Mouse (Mus musculus) embryonic facial prominence, embryonic 14.5 days (tissue): Measurements from ENCODE around the gene Lmf1. TPM values are rescaled to one million over a fixed set of nuclear protein-coding genes. Genes with fewer than 3 reads are reported as not detected.

Experiments used
- ATAC-seq: fragments of 200-750 bp; cut with Nextera tagmentation; 2 replicates; pipeline ENCODE4 v1.8.0; 2017; ENCODE audit warnings: low read depth, moderate number of reproducible peaks, moderate TSS enrichment
- DNase-seq: peaks from one replicate; pipeline ENCODE4 v3.0.0-alpha.2; 2015; ENCODE audit warnings: low spot score
- H3K27ac ChIP-seq: fragments of 300-500 bp; sonication (generic); replicated peaks from 2 replicates; pipeline ENCODE4 v1.5.1; 2014; ENCODE audit warnings: low read depth, mild to moderate bottlenecking, low read length, moderate library complexity
- H3K27me3 ChIP-seq: fragments of 300-500 bp; sonication (generic); replicated peaks from 2 replicates; pipeline ENCODE4 v1.6.1; 2014; ENCODE audit warnings: low read length; ENCODE audit not compliant: control insufficient read depth, insufficient read depth
- H3K36me3 ChIP-seq: fragments of 300-500 bp; sonication (generic); 2 replicates; pipeline ENCODE4 v1.6.1; 2014; ENCODE audit warnings: low read length, mixed read lengths; ENCODE audit not compliant: control insufficient read depth, insufficient read depth
- H3K4me1 ChIP-seq: fragments of 300-500 bp; sonication (generic); 2 replicates; pipeline ENCODE4 v1.6.1; 2014; ENCODE audit warnings: antibody characterized with exemption, low read length; ENCODE audit not compliant: control insufficient read depth, insufficient read depth
- H3K4me2 ChIP-seq: fragments of 300-500 bp; sonication (generic); 2 replicates; pipeline ENCODE4 v1.6.1; 2014; ENCODE audit warnings: low read depth, mild to moderate bottlenecking, low read length, moderate library complexity, mixed read lengths
- H3K4me3 ChIP-seq: fragments of 300-500 bp; sonication (generic); 2 replicates; pipeline ENCODE4 v1.5.1; 2014; ENCODE audit warnings: low read depth, mild to moderate bottlenecking, low read length
- H3K9ac ChIP-seq: fragments of 300-500 bp; sonication (generic); 2 replicates; pipeline ENCODE4 v1.6.1; 2014; ENCODE audit warnings: low read depth, mild to moderate bottlenecking, low read length, moderate library complexity, mixed read lengths
- H3K9me3 ChIP-seq: fragments of 300-500 bp; sonication (generic); 2 replicates; pipeline ENCODE4 v1.6.1; 2016; ENCODE audit warnings: low read length; ENCODE audit not compliant: control insufficient read depth
- WGBS: fragments of 180-500 bp; shearing (Covaris S2); extraction: QIAGEN DNeasy Blood & Tissue Kit; methylation state at CpG from one replicate; pipeline ENCODE4 v1.1.7; 2014; 5-methylcytosine and 5-hydroxymethylcytosine counted together
- polyA plus RNA-seq: library from polyadenylated mRNA; unstranded; fragments of >200 nt; fragmentation: Nextera tagmentation; extraction: Ambion mirVana; gene quantifications from 2 replicates; pipeline ENCODE4 v1.2.1, GENCODE M21; 2014

The Lmf1 gene
- polyA plus RNA-seq, 1 experiment from 2014 or later: 27.3 TPM

DNA sequence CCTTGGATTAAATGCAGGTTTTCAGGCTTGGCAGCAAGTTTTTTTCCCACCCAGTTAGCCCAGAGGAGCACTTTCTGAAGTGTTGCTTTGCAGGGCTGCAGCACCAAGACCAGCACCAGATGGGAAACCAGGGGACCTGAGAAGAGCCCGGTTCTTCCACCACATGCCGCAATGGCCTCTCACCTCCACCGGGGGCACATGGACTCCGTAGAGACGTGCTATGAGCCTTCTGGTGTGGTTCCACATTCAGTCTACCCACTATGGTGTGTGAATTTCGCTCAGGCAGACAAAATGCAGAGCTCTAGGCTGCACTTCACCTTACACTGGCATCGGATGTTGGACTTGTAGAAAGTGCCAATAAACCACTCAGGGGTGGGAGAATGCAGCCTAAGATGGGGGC lies 107.4 kb downstream of the Lmf1 start:
- 50% methylated on average over 7 of the region's 7 CpGs for WGBS
- DNase-seq: no peak

DNA sequence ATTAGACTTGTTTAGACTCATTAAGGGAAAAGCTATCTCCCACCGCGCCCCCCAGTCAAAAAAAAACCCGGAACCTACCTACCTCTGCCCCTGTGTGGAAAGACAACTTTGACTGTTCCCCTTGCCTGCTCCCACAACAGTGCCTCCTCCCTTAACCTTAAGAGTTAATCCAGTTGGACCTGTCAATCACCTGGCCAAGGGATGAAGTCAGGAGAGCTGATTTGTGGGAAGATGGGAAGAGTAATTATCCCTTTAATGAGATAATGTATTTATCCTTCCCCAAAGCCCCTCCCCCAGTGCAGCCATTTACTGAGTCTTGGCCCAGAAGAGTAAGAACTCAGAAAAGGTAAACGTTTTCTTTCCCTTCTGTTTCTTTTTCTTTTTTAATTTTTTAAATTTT lies 110.0 kb downstream of the Lmf1 start:
- WGBS: 65% methylated on average over 4 of the region's 4 CpGs
- DNase-seq: no peak
- no peak overlapping the region for H3K4me3 ChIP-seq

More for the DNA sequence above, 107.4 kb downstream of the Lmf1 start:
- Histone ChIP-seq H3K9me3 (no peaks in the 10 kb centered on the region), H3K4me3 (no peak overlapping the region), H3K36me3 (no peaks in the 10 kb centered on the region), H3K4me1 (peaks cover 3% of the 10 kb centered on the region; the same call in 1 of the 2 replicates), H3K4me2 (no peak overlapping the region), H3K27ac (no peak overlapping the region), H3K9ac (no peak overlapping the region), H3K27me3 (no peaks in the 10 kb centered on the region)
- no peak for ATAC-seq

DNA sequence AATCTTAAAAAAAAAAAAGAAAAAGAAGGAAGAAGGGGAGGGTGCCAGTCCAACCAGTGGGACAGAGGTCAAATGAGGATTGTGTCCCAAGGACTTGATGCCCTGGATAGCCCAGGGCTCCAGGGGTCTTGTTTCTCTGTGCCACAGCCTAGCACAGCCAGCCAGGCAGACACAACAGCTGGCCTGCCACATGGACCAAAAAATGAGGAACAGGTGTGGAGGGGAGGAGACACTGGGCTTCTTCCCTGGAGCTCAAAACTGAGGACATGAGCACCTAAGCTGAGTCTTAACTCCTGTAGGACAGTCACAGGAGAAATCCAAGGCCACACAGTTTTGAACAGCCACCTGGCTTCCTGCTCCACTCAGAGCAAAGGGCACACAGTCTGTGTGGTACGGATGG lies 117.4 kb downstream of the Lmf1 start:
- Histone ChIP-seq H3K4me3 (no peak overlapping the region), H3K4me1 (no peaks in the 10 kb centered on the region), H3K27ac (no peak overlapping the region), H3K36me3 (no peaks in the 10 kb centered on the region), H3K9me3 (no peaks in the 10 kb centered on the region), H3K9ac (0 out of 2 replicates have a peak overlapping the region, but pooled peaks have one; percentile 1), H3K27me3 (no peaks in the 10 kb centered on the region), H3K4me2 (no peak overlapping the region)
- WGBS: 15% methylated on average over 1 of the region's 1 CpGs
- DNase-seq (peak; percentile 44), ATAC-seq (no peak)

More for the DNA sequence above, 110.0 kb downstream of the Lmf1 start:
- H3K9me3 ChIP-seq: no peaks in the 10 kb centered on the region
- H3K27me3 ChIP-seq: no peaks in the 10 kb centered on the region
- H3K27ac ChIP-seq: no peak overlapping the region
- no peak overlapping the region for H3K9ac ChIP-seq
- H3K36me3 ChIP-seq: no peaks in the 10 kb centered on the region
- no peak overlapping the region for H3K4me2 ChIP-seq
- H3K4me1 ChIP-seq: peaks cover 3% of the 10 kb centered on the region; the same call in 1 of the 2 replicates
- ATAC-seq: no peak

DNA sequence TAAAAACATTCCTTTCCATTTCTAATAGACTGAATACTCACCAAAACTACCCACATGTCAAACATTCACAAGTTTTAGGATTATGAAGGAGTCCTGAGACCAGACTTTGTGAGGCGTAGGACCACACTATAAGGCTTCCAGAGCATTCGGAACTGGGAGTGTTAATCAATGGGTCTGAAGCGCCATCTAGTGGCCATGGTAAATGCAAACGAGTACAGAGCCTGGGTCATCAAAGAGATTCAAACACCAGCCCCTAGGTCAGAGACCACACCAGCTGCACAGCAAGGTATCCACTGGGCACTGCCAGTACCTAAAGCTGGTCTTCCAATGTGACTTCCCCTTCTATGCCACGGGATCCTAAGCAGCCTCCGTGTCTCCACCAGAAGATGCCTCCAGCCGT lies 119.6 kb downstream of the Lmf1 start:
- no peak overlapping the region for H3K9ac ChIP-seq
- H3K4me1 ChIP-seq: no peaks in the 10 kb centered on the region
- no peaks in the 10 kb centered on the region for H3K36me3 ChIP-seq
- ATAC-seq (peak; percentile 70; the same call in 1 of the 2 replicates), DNase-seq (peak; percentile 86)
- no peaks in the 10 kb centered on the region for H3K9me3 ChIP-seq
- H3K27me3 ChIP-seq: no peaks in the 10 kb centered on the region
- H3K4me3 ChIP-seq: no peak overlapping the region
- H3K4me2 ChIP-seq: no peak overlapping the region
- 14% methylated on average over 7 of the region's 7 CpGs for WGBS
- no peak overlapping the region for H3K27ac ChIP-seq

DNA sequence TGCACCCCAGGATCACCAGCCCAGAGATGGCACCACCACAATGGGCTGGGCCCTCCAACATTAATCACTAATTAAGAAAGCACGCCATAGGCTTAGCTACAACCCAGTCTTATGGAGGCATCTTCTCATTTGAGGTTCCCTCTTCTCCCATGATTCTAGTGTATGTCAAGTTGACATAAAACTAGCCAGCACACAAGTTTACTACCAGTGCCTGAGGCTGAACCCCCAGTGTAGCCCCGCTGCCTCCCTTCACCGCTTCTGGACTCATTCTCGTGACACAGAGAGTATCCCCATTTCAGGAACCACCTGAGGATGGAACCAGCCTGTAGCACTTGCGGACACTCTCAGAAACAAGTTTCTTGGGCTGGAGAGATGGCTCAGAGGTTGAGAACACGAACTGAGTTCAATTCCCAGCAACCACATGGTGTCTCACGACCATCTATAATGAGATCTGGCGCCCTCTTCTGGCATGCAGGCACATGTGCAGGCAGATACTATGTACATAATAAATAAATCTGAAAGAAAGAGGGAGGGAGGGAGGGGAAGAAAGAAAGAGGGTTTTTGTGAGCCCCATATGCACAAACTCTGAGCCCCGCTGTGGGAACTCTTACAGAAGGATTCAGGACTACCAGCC lies 122.1 kb downstream of the Lmf1 start:
- DNase-seq (no peak), ATAC-seq (no peak)
- H3K9ac ChIP-seq: no peak overlapping the region
- no peaks in the 10 kb centered on the region for H3K4me1 ChIP-seq
- H3K36me3 ChIP-seq: no peaks in the 10 kb centered on the region
- WGBS: 58% methylated on average over 9 of the region's 9 CpGs
- no peaks in the 10 kb centered on the region for H3K9me3 ChIP-seq
- no peak overlapping the region for H3K4me3 ChIP-seq
- H3K27me3 ChIP-seq: no peaks in the 10 kb centered on the region
- no peak overlapping the region for H3K27ac ChIP-seq
- H3K4me2 ChIP-seq: no peak overlapping the region

DNA sequence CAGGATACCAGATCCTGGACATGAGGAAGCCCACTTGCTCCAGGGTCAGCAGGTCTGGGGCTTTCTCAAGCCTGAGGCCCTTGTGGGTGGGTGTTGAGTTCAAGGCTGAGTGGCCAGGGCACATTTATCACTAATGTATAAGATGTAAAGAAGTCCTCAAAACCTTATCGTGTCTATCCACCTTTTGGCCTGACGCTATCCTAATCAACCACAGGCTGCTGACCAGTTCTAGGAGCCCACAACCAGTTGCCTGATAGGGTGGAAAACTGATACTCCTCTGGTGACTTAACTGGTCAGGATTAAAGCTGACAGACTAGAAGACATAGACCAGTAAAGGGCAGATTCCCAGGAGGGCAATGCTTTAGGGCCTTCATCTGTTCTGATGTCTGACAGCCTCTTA lies 131.1 kb downstream of the Lmf1 start:
- Histone ChIP-seq H3K27me3 (peaks cover 2% of the 10 kb centered on the region; the same call in 1 of the 2 replicates), H3K27ac (no peak overlapping the region), H3K9me3 (no peaks in the 10 kb centered on the region), H3K4me1 (no peaks in the 10 kb centered on the region), H3K4me2 (no peak overlapping the region), H3K9ac (no peak overlapping the region), H3K36me3 (no peaks in the 10 kb centered on the region), H3K4me3 (no peak overlapping the region)
- 88% methylated on average over 2 of the region's 2 CpGs for WGBS
- ATAC-seq: no peak
- DNase-seq: no peak

DNA sequence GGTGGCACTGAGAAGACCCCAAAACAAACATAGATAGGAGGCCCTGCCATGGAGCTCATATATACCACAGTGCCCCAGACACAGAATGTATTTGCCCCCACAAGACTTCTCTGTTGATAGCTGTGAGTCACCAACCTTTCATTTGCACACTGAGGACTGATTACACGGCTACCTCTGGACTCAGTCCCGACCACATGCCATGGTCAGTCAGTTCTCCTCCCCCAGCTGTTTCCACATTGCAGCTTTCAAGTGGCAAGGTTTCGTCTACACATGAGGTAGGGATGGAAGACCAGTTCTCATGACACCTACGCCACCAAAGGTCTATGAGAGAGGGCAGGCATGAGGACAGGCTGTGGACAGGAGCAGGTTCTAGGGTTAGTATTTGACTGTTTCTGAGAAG lies 132.3 kb downstream of the Lmf1 start:
- no peak for ATAC-seq

More for the DNA sequence above, 132.3 kb downstream of the Lmf1 start:
- Histone ChIP-seq H3K36me3 (no peaks in the 10 kb centered on the region), H3K4me3 (no peak overlapping the region), H3K27ac (no peak overlapping the region), H3K4me1 (no peaks in the 10 kb centered on the region), H3K27me3 (peaks cover 10% of the 10 kb centered on the region), H3K9ac (no peak overlapping the region), H3K9me3 (no peaks in the 10 kb centered on the region), H3K4me2 (no peak overlapping the region)
- no peak for DNase-seq
- WGBS: 76% methylated on average over 4 of the region's 4 CpGs

Other genes starting within 250 kb of the Lmf1 start
- 0.94 and 1.0 TPM in 2 replicates for gene Tpsab1, start 233.5 kb upstream of the Lmf1 start, polyA plus RNA-seq
- 47.8 and 101 TPM in 2 replicates for gene Tpsb2, start 212.8 kb upstream of the Lmf1 start, polyA plus RNA-seq
- gene Tpsg1, start 209.8 kb upstream of the Lmf1 start, polyA plus RNA-seq: 8.0 and 9.5 TPM in 2 replicates
- 4.9 and 5.2 TPM in 2 replicates for gene Cacna1h, start 145.3 kb upstream of the Lmf1 start, polyA plus RNA-seq
- gene Tekt4, start 124.5 kb upstream of the Lmf1 start, polyA plus RNA-seq: 0.22 and 3.0 TPM in 2 replicates
- not detected in 2 replicates for gene Sstr5, start 81.8 kb upstream of the Lmf1 start, polyA plus RNA-seq
- 15.8 and 18.0 TPM in 2 replicates for gene Sox8, start 8.4 kb upstream of the Lmf1 start, polyA plus RNA-seq
- gene Gng13, start 138.1 kb downstream of the Lmf1 start, polyA plus RNA-seq: 14.6 and 28.5 TPM in 2 replicates
- 12.9 and 15.7 TPM in 2 replicates for gene Chtf18, start 148.3 kb downstream of the Lmf1 start, polyA plus RNA-seq
- gene Rpusd1, start 148.6 kb downstream of the Lmf1 start, polyA plus RNA-seq: 19.5 and 23.1 TPM in 2 replicates
- 2.0 TPM in 2 replicates for gene Mslnl, start 157.0 kb downstream of the Lmf1 start, polyA plus RNA-seq
- gene Msln, start 175.3 kb downstream of the Lmf1 start, polyA plus RNA-seq: 1.7 and 9.4 TPM in 2 replicates
- 26.9 and 27.2 TPM in 2 replicates for gene Narfl, start 194.7 kb downstream of the Lmf1 start, polyA plus RNA-seq
- gene Haghl, start 206.6 kb downstream of the Lmf1 start, polyA plus RNA-seq: 42.1 and 66.5 TPM in 2 replicates
- 0.09 and 0.65 TPM in 2 replicates for gene Ccdc78, start 207.5 kb downstream of the Lmf1 start, polyA plus RNA-seq
- gene Fam173a, start 213.8 kb downstream of the Lmf1 start, polyA plus RNA-seq: 66.1 and 75.2 TPM in 2 replicates
- gene AC134908.4, start 216.6 kb downstream of the Lmf1 start, polyA plus RNA-seq: 0.92 TPM in 1 of 2 replicates, not detected in the other
- gene Metrn, start 218.1 kb downstream of the Lmf1 start, polyA plus RNA-seq: 10.3 and 11.1 TPM in 2 replicates
- gene Fbxl16, start 230.0 kb downstream of the Lmf1 start, polyA plus RNA-seq: 3.4 and 3.5 TPM in 2 replicates
- 22.9 and 25.5 TPM in 2 replicates for gene Wdr24, start 244.5 kb downstream of the Lmf1 start, polyA plus RNA-seq
- 35.2 and 36.2 TPM in 2 replicates for gene Jmjd8, start 249.8 kb downstream of the Lmf1 start, polyA plus RNA-seq